Mouse (Mus musculus) limb, embryonic 15.5 days (tissue): ENCODE results near the gene Foxo1. TPM values are rescaled to one million over a fixed set of nuclear protein-coding genes. Genes with fewer than 3 reads are reported as not detected.

Experiments used
- polyA plus RNA-seq: library from polyadenylated mRNA; unstranded; fragments of >200 nt; fragmentation: Nextera tagmentation; extraction: Ambion mirVana; gene quantifications from 2 replicates; pipeline ENCODE4 v1.2.1, GENCODE M21; 2015

Gene Foxo1
- polyA plus RNA-seq, 1 experiment from 2014 or later: 5.5 TPM

Other genes starting within 250 kb of the Foxo1 start
- gene Maml3, start 163.3 kb upstream of the Foxo1 start, polyA plus RNA-seq: 4.4 and 5.1 TPM in 2 replicates